In genomic region chr6:60201548-60201947, GRCm38 (mm10) we compare ENCODE assay signal across 8 mouse cellular contexts.
DNase-seq lines count a peak whose midpoint lies in the region; ATAC-seq lines count a peak whose summit lies in the region.

No protein-coding gene starts in this region.

- H3K4me1 ChIP-seq in forebrain, embryonic 11.5 days (replicated peaks; ENCODE audit: control insufficient read depth, insufficient read depth, low read length): no peaks in the 10 kb centered on the region
- H3K4me1 ChIP-seq in forebrain, embryonic 16.5 days (replicated peaks; ENCODE audit: control insufficient read depth, insufficient read depth, low read length): no peaks in the 10 kb centered on the region

- 0 out of 2 replicates have a peak, but pooled peaks have one; percentile 42 for ATAC-seq in forebrain, embryonic 11.5 days (replicated peaks; ENCODE audit: low FRiP score)
- no peak for ATAC-seq in forebrain, embryonic 16.5 days

- no peak overlapping the region for H3K9ac ChIP-seq in forebrain, embryonic 11.5 days (ENCODE audit: low read length)
- no peak overlapping the region for H3K9ac ChIP-seq in forebrain, embryonic 16.5 days (replicated peaks; ENCODE audit: low read depth, low read length)

- no peaks in the 10 kb centered on the region for H3K9me3 ChIP-seq in forebrain, embryonic 11.5 days (ENCODE audit: control insufficient read depth, low read length)
- H3K9me3 ChIP-seq in forebrain, embryonic 16.5 days (ENCODE audit: control insufficient read depth, low read length): 0 out of 2 replicates have a peak, but pooled peaks cover 3% of the 10 kb centered on the region

- H3K4me3 ChIP-seq in forebrain, embryonic 11.5 days (ENCODE audit: low read depth, low read length): no peak overlapping the region
- no peak overlapping the region for H3K4me3 ChIP-seq in forebrain, embryonic 16.5 days (replicated peaks; ENCODE audit: low read length)

- no peaks in the 10 kb centered on the region for H3K36me3 ChIP-seq in forebrain, embryonic 11.5 days (ENCODE audit: control insufficient read depth, insufficient read depth, low read length)
- no peaks in the 10 kb centered on the region for H3K36me3 ChIP-seq in forebrain, embryonic 16.5 days (ENCODE audit: control insufficient read depth, insufficient read depth)

- H3K27me3 ChIP-seq in forebrain, embryonic 11.5 days (ENCODE audit: control insufficient read depth, insufficient read depth, low read length): no peaks in the 10 kb centered on the region
- no peaks in the 10 kb centered on the region for H3K27me3 ChIP-seq in forebrain, embryonic 16.5 days (replicated peaks; ENCODE audit: control insufficient read depth, insufficient read depth, low read length)

- no peak overlapping the region for H3K4me2 ChIP-seq in forebrain, embryonic 11.5 days (ENCODE audit: low read depth, low read length, severe bottlenecking)
- H3K4me2 ChIP-seq in forebrain, embryonic 16.5 days (ENCODE audit: low read length): no peak overlapping the region

- no peak overlapping the region for H3K27ac ChIP-seq in forebrain, embryonic 11.5 days (ENCODE audit: low read depth, low read length)
- H3K27ac ChIP-seq in forebrain, embryonic 16.5 days (ENCODE audit: low read length): no peak overlapping the region

- DNase-seq in forebrain, embryonic 11.5 days (ENCODE audit: low spot score): peak; percentile 69
- DNase-seq in right cerebral cortex, adult 2 months (ENCODE audit: low spot score in 2 of 2): peak; percentile 13 to 24
- no peak for DNase-seq in right cerebral cortex, postnatal 36 days (ENCODE audit: low spot score in 2 of 2)
- DNase-seq in embryo, embryonic 9.5 days (ENCODE audit: extremely low spot score): peak; percentile 47
- peak; percentile 8 for DNase-seq in layer of hippocampus, adult 9-11 months
- peak; percentile 21 for DNase-seq in telencephalon, adult 2 months (ENCODE audit: low read depth, low spot score)
- DNase-seq in urinary bladder, postnatal 4 days (ENCODE audit: low spot score in 2 of 2): no peak

- WGBS in forebrain, embryonic 11.5 days: 74% methylated on average over 10 of the region's 10 CpGs
- WGBS in forebrain, embryonic 16.5 days: 71% methylated on average over 10 of the region's 10 CpGs

Comparison
In these comparisons a context has a peak if more than half of its experiments do, and no peak if none do; other contexts are left out.
1. DNase-seq: peak in forebrain, embryonic 11.5 days (single experiment), right cerebral cortex, adult 2 months (2 of 2), embryo, embryonic 9.5 days (single experiment), layer of hippocampus, adult 9-11 months (single experiment) and telencephalon, adult 2 months (single experiment); none in right cerebral cortex, postnatal 36 days (0 of 2) and urinary bladder, postnatal 4 days (0 of 2).